Mouse (Mus musculus): ENCODE measurements around the gene Prph2.
A peak's percentile ranks its signal among the peaks of the same experiment; 100 is the strongest.

Prph2 gene

DNA sequence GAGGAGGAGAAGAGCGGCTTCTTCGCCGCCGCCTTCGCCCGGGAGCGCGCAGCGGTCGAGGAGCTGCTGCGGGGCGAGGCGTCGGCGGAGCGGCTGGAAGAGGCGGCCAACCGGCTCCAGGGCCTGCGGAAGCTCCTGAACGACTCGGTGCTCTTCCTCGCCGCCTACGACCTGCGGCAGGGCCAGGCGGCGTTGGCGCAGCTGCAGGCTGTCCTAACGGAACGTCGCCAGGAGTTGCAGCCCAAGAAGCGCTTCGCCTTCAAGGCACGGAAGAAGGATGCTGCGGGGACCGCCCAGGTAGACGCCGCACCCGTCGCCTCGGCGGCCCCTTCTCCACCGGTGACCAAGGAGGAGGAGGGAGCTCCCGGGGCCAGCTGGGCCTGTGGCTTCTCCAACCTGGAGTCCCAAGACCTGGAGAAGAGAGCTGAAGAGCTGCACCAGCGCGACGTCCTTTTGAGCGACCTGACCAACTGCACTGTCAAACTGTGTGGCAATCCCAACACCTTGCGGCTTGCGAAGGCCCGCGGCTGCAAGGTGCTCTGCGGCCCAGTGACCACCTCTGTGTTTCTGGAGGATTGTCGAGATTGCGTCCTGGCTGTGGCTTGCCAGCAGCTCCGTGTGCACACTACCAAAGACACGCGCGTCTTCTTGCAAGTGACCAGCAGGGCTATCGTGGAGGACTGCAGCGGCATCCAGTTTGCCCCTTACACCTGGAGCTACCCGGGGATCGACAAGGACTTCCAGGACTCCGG is 19.2 kb upstream of the Prph2 start:
- no peak for DNase-seq (ENCODE audit: low spot score)

DNA sequence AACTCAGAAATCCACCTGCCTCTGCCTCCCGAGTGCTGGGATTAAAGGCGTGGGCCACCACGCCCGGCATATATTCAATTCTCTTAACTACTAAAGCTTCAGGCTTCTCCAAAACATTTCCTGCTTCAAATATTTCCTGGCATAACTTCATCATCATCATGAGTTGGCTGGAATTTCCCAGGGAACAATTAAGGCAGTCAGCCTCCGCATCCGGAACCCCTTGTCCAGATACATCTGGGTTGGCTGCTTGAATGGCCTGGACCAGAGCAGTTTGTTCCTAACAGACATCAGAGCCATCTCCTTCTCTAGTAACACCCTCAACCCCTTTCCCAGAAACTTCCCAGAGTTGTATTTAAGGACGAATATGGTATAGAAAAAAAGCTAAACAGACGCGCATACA is 14.8 kb upstream of the Prph2 start:
- no peak for DNase-seq (ENCODE audit: low spot score)

DNA sequence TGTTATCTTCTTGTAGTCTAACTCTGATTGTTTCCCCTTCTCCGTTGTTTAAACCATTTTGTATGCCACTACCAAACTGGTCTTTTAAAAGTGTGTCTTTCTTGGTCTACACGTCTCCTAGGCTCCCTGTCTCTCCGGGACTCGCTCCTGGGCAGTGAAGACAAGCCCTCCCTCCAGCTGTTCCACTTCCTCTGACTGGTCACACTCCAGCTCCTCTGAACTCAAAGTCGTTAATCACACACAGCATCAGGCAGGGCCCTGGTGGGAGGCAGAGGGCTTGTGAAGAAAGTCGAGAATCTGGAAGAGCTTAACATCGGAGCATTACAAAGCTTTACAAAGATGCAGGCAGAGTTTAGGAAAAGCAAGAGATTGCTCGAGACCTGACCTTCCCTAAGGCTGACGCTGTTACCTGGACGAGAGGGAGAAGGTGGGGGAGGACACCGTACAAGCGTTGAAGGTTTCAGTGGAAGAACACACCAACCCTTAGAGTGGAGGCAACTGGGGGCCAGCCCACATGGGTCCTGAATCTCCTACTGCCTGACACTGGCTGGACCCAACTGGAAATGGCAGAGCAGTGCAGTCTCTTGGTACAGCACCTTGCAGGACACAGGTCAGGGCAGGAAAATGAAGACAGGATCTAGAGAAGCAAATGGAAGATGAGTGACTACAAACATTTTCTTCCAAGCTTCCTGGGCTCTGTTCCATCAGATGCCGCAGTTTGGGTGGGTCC is 12.9 kb upstream of the Prph2 start:
- no peak for DNase-seq (ENCODE audit: low spot score)

DNA sequence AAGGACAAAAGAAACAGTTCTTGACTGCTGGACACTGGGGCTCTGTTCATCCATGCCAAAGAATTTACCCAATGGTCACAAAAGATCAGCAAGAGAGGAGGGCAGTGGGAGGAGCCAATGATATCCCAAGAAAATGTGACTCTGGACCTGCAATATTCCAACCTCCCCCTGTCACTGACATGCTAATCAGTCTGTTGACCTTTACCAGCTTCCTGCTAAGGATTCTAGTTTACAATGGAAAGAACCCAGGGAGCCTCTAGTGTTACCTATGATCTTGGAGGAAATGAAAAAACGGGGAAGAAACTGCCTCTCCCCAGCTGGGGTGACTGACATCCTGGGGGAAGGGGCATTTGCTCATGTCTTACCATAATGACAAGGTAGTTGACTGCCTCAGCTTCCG is 9.3 kb upstream of the Prph2 start:
- DNase-seq (ENCODE audit: low spot score), result no peak

DNA sequence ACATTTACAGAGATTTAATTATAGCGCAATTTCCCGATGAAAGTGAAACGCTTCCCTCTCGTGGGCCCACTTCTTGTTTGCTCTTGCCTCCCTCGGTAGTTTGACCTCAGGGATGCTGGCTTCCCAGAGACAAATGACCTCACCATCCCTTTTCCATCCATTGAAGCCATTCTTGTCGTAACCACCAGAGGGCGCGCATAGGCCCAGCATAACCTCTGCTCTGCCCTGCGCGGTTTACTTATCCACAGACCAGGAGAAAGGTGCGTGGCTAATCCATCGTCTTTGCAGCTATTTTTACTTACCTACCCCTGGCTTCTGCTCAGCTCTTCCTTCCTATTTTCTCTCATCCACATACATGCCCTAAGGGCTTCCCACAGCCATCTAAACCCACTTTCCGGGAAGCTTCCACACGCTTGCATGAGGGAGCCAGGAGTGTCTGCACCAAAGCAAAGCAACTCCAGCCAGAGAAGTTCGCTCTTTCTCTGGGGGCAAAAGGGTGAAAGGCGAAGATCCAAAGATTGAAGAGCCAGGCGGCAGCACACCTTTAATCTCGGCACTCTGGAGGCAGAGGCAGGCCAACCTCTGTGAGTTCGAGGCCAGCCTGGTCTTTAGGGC is 6.3 kb upstream of the Prph2 start:
- peak; percentile 60 for DNase-seq (ENCODE audit: low spot score)

DNA sequence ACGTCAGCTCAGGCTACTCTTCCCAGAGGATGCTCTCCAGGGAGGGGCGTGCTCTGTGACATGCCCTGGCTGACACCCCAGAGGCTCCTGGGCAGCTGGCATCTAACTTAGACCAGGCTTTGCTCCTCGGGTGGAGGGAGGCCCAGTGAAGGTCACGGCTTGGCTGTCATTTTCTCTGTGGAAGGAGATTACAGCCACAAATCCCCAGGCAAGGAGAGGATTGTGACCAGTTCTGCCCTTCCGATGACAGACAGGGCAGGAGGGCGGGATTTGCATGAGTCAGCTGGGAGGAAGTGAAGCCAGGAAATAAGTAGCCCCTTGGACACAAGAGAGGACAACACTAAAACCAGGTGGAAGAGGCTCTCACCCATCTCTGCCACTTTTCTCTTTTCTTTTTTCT is 2.1 kb downstream of the Prph2 start:
- no peak for DNase-seq (ENCODE audit: low spot score)

DNA sequence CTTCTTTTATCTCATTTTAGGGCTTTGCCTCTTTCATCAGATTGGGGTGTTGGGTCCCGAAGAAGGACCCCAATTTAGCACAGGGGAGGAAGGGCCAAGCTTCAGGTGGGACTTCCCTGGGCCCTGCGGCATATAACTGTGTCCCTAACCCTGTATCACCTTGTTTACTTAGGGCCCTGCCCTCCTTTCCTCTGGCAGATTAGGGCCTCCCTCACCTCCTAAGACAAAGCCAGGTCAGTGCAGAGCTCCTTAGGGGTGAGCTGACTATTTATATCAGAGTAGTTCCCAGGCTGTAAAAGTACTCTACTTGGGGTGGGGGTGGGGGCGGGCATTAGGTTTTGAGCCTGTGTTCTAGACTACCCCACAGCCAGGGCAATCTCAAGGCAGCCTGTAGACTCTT is 4.9 kb downstream of the Prph2 start:
- no peak for DNase-seq (ENCODE audit: low spot score)

DNA sequence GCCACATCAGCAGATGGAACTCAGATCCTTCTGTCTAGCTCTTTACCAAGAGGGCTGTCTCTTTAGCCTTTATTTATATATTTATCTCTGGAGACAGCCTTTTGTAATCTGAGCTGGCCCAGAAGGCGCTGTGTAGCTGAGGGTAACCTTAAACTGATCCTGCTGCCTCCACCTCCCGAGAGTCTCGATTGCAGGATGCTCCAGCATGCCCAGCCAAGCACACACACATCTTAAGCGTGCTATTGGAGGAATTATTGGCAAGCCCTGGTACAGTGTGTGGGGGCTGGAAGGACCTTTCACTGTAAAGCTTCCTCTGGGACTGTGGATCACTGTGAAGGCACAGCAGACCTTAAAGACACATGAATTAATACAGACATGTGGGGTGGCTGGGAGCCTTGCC is 8.7 kb downstream of the Prph2 start:
- no peak for DNase-seq (ENCODE audit: low spot score)

DNA sequence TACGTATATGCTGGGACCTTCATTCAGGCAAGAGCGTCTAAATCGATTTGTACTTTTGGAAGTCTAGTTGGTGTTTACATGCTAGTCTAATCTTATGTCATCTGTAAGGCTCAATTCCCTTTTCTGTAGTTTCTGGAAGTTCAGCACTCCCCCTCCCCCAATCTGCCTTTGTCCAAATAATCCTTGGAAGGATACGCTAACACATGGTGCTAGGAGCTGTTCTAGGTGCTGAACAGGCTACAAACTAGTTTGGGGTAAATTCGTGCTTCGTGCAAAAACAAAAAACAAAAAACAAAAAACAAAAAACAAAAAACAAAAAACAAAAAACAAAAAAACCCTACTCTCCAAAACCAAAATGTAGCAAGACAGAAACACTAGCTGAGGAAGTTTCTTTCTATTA is 10.6 kb downstream of the Prph2 start:
- DNase-seq (ENCODE audit: low spot score), result no peak

DNA sequence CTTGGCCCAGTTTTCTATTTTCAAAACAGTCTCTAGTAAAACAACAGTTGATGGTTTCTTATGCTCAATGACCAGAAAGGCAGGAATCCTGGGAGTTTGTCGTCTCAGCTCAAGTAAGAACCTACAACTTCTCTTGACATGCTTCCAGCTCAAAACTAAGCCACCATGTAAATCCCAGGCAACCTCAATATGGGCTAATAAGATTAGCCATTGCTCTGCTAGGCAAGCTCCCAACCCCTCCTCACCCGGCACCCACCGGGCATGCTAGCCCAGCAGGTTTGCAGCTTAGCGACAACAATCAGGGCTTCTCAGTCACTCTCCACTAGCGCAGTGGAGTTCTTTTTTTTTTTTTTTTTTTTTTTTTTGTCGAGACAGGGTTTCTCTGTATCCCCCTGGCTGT is 15.9 kb downstream of the Prph2 start:
- no peak for DNase-seq (ENCODE audit: low spot score)

DNA sequence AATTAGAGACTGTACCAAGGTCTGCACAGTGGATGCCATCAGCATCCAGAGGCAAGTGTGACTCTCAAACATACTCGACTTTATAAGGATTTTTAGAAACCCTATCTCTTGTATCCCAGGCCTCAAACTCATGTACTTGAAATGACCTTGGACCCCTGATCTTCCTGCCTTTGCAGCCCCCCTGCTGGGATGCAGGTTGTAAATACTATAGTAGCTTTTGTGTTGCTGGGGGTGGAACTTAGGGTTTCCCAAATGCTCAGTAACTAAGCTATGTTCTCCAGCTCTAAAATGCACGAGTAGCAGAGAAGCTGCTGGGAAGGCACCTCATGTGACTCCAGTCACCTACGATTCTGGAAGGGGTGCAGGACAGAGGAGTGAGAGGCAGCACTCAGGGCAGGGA is 16.7 kb downstream of the Prph2 start:
- DNase-seq (ENCODE audit: low spot score), result no peak

DNA sequence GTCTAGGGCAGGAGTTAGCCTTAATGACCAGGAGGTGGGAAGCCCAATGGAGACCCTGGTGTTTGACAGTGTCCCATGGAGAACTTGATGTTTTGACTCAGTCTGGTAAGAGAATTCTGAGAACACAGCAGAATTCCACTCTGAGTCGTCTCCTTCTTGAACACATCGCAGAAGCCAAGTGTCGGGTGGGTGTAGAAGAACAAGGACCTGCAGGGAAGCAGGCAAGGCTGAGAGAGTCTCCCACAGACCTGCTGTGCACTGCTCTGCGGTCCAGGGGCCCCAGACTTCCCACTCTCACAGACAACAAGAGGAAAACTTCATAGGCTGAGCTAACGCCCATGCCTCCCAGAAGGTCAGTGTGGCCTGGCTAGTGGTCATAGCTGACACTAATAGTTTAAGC is 17.5 kb downstream of the Prph2 start:
- DNase-seq (ENCODE audit: low spot score), result no peak

DNA sequence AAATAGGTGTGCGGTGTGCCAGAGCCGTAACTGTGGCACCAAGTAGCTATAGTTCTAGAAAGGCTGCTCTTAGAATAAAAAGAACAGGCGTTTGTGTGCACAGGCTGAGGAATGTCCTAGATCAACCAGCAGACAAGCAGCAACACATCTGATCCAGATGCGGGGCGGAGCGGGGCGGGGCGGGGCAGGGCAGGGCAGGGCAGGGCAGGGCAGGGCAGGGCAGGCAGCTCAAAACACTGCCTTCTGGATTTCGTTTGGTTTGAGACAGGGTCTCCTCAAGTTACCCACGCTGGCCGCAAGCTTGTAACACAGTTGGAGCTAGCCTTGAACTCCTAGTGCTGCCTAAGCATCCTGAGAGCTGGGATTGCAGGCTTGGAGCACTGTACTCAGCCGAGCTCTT is 19.0 kb downstream of the Prph2 start:
- no peak for DNase-seq (ENCODE audit: low spot score)

DNA sequence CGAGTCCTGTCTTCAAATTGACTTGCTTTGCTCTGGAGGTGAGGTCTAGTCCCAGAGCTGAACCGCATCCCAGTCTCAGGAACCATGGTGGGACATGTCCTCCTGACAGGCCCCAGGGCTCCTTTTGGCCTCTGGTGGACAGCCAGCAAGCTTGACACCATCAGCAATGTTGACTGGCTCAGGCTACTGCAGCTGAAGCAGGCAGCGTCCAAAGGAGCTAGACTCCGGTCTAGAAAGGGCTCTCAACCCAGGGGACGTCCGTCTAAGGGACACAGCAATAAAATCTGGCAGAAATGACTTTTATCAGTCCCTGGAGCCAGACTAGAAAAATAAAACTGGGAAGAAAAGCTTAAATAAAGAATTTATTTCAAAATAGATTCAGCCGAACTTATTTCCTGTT is 19.6 kb downstream of the Prph2 start:
- no peak for DNase-seq (ENCODE audit: low spot score)

DNA sequence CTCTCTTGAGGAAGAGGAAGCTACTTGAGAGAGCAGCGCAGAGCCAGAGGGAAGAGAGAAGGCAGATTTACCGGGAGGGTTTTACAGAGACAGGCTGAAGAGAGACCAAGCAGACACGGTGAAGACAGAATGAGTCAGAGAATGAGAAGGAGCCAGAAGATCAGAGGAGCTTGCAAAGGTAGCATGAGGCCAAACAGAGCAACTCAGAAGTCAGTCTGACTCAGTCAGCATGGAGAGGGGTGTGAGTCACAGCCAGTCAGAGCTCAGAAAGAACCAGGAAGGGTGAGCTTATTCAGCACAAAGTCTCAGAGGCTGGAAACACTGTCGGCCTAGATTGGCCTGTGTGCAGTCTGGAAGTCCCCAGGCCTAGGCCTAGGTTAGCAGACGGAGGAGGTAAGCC is 22.7 kb downstream of the Prph2 start:
- DNase-seq (ENCODE audit: low spot score), result no peak

DNA sequence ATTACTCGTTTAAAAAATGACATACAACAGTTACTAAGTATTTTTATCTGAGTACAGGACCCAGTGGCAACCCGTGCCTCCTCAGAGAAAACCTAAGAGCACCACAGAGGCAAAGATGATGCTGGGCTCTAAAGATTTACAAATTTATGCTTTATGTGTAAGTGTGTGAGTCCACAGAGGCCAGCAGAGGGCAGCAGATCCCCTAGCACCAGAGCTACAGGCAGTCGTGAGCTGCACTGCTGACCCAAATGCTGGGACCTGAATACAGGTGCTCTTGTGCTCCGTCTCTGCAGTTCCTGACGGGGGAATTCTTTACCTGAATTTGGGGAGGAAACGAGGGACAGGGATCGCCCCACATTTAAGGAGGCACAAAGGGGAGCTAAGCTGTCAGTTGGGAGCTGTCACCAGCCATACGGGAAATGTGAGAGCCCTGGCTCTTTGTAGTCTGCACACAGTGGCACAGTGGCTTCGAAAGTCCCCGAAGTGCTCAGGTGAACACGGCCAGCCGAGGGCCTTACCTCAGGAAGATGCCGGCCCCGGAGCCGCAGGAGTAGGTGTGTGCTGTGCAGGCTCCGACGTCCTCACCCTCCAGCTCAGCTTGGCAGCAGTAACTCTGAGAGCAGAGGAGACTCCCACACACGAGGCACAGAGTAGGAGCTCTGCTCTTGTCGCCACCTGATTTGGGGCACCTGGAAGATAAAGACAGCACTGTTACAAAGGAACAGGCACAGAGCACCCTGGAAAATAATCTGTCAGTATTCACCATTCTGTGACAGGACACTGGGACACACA is 23.5 kb downstream of the Prph2 start:
- peak; percentile 19 for DNase-seq (ENCODE audit: low spot score)

DNA sequence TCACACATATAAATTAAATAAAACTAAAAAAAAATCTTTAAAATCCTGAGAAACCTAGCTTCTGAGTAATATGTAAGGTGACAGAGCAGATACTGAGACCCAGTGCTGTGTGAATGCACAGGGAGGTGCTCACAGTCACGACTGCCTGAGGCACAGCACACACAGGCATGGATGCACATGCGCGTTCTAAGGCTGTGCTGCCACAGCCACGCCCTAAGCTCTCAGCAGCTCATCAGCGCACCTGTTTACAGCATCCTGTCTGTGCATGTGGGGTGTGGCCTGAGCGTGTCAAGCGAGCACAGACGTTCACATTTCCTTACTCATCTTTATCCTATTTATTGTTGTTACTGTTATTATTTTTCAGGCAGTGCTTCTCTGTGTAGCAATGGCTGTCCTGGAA is 30.2 kb downstream of the Prph2 start:
- no peak for DNase-seq (ENCODE audit: low spot score)

DNA sequence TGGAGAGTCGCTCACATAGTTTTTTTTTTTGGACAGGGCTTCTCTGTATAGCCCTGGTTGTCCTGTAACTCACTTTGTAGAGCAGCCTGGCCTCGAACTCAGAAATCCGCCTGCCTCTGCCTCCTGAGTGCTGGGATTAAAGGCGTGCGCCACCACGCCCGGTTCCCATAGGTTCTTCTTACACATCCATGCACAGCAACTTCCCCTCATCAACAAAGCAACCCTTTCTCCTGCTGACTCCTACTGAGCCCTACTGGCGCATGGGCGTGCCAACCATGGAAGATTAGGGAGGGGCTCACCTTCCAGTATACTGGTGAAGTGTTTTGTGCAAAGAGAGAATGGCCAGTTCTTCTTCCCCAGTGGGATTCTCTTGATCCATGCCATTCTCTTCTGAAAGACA is 32.2 kb downstream of the Prph2 start:
- no peak for DNase-seq (ENCODE audit: low spot score)

DNA sequence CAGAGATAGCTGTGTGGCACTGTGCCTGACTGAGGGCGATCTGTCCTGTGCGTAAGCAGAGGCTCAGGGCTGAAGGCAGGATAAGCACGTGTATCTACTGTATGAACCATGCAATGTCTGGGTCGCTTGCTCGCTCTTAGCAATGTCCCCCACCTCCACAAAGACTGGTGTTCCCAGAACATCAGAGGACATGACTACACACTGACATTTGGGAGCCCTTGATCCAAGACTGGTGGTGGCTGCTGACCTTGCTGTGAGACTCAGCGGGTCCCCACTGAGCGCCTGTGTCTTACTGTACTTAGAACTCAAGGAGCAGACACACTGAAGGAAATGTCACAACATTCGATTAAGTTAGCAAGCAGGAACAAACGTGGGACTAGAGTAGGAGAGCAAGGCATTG is 36.0 kb downstream of the Prph2 start:
- DNase-seq (ENCODE audit: low spot score), result no peak

DNA sequence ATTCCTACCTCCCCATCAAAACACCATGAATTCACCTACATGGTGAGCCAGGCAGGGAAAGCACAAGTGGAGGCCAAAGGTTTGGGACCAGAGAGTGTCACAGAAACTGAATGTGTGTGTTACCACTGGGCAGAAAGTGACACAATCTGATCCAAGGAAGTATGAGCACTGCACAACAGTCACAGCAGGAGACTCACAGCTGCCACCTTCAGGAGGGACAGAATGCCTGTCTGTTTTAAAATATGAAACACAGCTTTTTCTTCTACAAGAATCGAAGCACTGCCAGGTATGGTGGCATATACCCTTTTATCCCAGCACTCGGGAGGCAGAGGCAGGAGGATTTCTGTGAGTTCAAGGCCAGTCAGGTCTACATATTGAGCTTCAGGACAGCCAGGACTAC is 47.8 kb downstream of the Prph2 start:
- DNase-seq (ENCODE audit: low spot score), result no peak

DNA sequence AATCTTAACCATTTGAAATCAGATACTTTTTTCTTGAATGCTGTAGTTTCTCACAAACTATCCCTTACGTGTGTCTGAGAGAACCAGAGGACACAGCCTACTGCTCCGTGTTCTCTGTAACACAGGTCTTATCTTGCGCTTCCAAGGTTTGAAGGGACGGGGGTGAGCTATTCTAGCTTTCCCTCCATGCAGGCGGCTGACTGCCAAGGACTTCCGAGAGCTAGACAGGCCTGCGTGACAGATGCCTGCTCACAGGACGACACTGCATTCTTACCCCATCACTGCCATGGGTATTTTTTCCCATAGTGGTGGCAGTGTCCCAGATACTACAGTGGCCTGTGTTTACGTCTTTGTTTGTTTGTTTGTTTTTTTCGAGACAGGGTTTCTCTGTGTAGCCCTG is 50.0 kb downstream of the Prph2 start:
- DNase-seq (ENCODE audit: low spot score), result no peak

DNA sequence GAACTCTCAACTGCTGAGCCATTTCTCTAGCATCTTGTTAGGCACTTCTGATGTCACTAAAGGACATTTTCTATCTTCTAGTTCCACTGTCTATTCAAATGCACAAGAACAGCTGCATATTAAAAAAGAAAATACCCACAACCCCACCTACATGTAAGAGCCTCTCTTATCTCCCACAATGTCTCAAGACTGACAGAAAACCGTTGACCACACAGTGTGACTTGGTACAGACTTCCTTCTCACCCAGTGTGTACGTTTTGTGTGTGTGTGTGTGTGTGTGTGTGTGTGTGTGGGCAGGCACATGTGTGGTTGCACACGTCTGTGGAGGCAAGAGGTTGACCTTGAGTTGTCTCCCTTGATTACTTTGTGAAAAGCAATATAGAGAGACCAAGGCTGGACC is 51.9 kb downstream of the Prph2 start:
- no peak for DNase-seq (ENCODE audit: low spot score)

DNA sequence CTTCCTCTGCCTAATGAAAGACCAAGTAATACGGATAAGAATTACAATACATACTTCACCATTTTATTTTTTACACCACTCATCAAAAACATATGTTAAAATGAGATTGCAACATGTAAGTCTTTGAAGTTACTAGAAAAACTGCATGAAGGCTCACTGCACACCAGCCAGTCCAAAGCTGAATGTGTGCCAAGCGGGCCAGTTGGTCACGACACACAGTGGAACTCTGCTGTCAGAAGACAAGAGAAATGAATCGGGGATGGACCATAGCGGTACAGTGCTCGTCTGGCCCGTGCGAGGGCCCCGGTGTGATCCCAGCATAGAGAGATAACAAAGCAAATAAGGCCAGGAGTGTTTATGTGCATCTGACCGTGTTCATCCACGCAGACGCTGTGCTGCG is 52.9 kb downstream of the Prph2 start:
- DNase-seq (ENCODE audit: low spot score), result no peak
